In genomic region chr9:114328332-114328731, GRCm38 (mm10) we compare ENCODE assay signal across 15 mouse cellular contexts. TPM values are rescaled to one million over a fixed set of nuclear protein-coding genes. Genes with fewer than 3 reads are reported as not detected.
"Had no signal": no experiment of that assay in that cellular context is flagged by ENCODE, and none has a peak within 500 bp of the region (broad histone marks: within the 10 kb centered on the region; RNA-seq: fewer than 3 reads in every experiment).

No protein-coding gene starts in this region.

RNA-seq across cellular contexts. Expression of gene Bcl2a1c, which starts 1.6 kb away (rescaled TPM):
- polyA plus RNA-seq: liver, adult 2 months; liver, embryonic 12.5 days; liver, embryonic 14.5 days; liver, embryonic 16.5 days; midbrain, embryonic 10.5 days; midbrain, embryonic 12.5 days; midbrain, embryonic 14.5 days; midbrain, embryonic 16.5 days; myocyte; neural tube, embryonic 11.5 days; neural tube, embryonic 13.5 days; neural tube, embryonic 15.5 days; small intestine, adult 2 months; stomach, embryonic 14.5 days; stomach, embryonic 16.5 days had no signal
